Mouse (Mus musculus) mouse embryonic stem cell (cell line): ENCODE data around the gene A930033H14Rik.

Experiments
- in situ Hi-C, 2 experiments: fragments of 300-500 bp; cut with MboI; formaldehyde crosslinking; loops; 1 replicate in 1 of 2; 3 replicates in 1 of 2; pipeline ENCODE4 v1.14.3; 2019 to 2020; ENCODE audit warnings: low sequenced_read_pairs in 2 of 2, low pct_unique_long_range_greater_than_20kb in 1 of 2, mixed read lengths in 1 of 2; ENCODE audit not compliant: unreplicated experiment in 1 of 2

Gene A930033H14Rik

DNA sequence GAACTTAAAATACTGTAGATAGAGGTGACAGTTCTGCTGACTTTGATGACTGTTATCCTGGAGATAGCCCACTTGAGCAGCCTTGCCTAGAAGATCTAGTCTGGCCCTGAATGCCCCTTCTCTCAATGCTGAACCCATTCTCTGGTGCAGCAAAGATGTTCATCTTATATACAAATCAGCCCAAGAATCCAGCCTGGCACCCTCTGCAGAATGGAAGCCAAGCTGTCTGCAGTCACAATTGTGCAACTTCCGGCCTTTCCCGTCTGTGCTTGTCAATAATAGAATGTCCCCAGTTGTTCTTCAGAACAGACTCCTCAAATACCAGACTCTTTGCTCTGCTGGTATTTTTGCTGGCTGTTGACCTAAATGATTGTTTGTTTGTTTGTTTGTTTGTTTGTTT lies 27.6 kb upstream of the A930033H14Rik start:
- in situ Hi-C loops = no loop called here

DNA sequence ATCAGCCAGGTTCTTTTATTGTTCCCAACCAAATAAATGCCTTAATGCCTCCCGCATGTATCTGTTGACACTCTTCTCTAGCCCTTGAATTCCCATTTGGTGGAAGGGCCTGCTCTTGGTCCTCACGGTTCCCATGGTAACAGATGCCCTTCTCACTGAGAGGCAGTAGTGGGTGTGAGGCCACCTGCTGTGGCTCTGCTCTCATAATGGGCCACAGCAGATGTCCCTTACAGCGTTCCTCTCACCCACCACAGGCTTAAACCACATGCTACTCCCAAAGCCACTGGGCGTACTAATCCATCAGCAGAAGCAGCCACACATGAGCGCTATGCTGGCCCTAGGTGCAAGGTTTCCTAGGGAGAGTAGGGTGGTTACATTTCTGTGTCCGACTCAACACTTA lies 25.4 kb upstream of the A930033H14Rik start:
- in situ Hi-C loops = no loop called here

DNA sequence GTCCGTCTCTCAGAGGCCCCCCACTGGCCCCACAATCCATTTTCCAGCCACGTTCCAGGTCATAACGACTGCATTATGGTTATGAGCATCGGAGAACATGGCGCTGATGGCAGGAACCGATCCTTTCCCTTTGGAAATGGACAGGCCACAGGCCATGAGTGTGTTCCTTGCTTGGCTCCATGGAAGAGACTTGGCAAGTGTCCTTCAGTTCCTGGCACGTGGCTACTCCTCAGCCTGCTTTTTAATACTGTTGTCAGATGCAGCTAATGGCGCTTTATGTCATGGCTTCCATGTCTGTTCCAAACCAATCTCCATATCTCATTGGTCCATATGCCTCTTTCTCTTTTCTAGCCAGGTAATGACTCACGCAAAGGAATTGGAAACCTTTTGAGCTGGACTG lies 24.9 kb upstream of the A930033H14Rik start:
- in situ Hi-C loops = no loop called here

DNA sequence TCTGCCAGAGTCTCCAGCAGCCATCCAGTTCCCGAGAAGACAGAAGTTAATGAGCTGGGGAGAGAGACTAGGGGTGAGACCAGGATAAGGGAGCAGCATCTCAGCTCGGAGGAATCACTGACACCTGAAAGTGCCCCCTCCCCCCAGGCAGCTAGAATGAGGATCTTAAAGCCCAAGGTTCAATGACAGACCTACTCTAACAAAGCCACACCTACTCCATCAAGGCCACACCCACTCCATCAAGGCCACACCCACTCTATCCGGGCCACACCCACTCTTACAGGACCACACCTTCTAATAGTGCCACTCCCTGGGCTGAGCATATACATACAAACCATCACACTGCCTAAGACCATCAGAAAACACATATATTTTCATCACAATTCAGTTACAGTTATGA lies 24.3 kb upstream of the A930033H14Rik start:
- in situ Hi-C loops = no loop called here

DNA sequence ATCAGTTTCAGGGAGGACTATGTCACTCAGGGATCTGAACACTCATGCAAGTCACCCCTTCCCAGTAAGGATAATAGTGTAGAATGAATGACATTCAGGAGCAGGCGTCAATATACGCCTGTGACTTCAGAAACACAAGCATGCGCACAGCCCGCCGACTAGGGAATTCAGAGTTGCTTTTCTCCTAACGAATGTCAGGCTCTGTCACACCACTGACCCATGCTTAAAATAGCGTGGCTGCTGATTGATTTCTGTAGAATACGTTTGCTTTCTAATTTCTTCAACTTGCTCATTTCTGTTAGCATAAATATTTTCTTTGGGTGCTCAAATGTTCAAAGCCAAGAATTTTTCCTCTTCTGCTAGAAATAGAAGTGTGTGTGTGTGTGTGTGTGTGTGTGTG lies 13.1 kb upstream of the A930033H14Rik start:
- in situ Hi-C loops = no loop called here

DNA sequence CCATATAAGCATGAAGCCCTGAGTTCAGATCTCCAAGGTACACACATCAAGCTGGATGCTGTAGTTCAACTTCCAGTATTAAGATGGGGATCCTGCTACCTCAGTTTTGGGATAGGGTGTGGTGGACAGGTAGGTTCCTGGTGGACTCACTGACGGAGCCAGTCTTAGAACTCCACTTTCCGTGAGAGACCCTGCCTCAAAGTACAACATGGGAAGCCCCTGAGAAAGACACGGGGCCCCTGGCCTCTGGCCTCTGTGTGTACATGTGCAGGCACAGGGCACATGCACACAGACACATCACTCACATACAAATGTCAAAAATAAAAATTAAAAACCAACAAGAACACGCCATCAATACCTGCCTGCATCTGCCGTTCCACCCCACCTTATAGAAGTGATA lies 12.6 kb upstream of the A930033H14Rik start:
- in situ Hi-C loops = no loop called here

DNA sequence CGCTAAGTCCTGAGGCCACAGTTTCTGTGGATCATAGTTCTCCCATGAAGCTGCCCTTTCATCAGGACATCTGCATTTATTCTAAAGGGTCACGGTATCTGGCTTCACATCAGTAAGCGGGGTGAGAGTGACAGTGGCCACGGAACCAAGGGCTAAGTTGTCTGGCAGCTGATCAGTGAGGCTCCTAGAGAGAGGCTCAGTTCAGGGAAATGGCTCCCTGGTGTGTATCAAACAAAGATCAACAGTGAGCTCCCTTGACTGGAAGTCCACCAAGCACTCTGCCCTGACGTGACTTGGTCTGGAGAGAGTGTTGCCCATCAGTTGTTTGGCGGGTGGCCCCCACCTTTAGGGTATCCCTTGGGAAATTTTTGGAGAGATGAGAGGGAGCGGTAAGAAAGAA lies 11.4 kb upstream of the A930033H14Rik start:
- in situ Hi-C loops = no loop called here

DNA sequence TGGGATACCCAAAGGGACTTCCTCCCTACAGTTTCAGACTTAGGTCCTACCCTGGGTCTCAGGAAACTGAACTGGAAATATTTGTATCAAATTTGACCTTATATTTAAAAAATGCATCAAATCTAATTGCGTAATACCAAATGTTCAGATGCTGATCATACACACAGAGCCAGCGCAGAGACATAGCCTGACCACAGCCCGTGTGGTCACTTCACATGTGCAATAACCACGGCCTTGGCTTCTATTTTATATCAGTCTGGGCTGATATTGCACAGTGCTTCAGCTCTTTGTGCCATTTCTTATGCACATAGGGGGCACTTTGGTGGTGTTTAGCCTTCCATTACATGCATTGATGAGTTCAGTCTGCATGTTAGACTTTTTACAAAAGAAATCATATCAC lies 10.3 kb upstream of the A930033H14Rik start:
- in situ Hi-C loops = no loop called here

DNA sequence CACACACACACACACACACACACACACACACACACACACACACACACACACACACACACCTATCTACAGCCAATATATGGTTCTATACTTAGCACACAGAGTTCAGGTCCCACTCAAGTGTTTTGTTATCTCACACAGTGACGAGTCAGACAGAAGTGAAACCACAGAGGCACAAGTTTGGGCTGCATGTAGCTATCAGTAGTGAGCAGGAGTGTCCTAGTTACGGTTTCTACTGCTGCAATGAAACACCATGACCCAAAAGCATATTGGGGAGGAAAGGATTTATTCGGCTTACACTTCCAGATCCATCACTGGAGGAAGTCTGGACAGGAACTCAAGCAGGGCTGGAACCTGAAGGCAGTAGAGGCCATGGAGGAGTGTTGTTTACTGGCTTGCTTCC lies 9.1 kb upstream of the A930033H14Rik start:
- in situ Hi-C loops = no loop called here

DNA sequence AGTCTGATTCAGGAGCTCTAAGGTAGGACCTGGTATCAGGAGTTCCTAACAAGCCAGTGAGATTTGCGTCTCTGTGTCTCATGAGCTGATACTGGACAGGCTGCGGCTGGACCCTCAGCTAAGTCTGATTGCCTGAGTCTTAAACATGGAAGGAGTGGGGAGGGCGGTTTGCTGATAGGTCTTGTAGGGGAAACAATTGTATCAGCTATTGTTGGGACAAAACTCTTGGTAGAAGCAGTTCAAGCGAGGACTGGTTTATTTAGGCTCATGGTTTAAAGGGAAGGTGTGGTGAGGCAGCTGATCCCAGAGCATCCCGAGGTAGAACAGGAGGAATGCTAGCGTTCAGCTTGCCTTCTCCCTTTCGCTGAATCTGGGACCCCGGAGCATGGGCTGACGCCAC lies 8.2 kb upstream of the A930033H14Rik start:
- in situ Hi-C loops = no loop called here

DNA sequence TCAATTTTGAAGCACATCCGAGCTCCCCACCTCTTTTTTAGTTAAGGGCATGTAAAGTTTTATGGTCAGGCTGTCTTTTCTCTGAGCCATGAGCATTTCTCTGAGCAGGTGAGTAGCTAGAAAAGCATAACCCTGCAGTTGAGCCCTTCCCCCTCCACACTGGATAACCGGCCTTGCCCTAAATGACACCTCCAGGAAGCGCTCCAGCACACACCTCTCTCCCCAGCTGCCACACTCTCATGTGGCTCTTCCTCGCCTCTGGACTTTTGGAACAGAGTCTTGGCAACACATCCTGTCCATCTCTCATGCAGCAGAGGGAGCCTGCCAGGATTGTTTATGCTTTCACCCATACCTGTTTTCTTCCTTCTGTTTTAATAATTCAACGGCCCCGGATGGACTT lies 7.4 kb upstream of the A930033H14Rik start:
- in situ Hi-C loops = no loop called here

DNA sequence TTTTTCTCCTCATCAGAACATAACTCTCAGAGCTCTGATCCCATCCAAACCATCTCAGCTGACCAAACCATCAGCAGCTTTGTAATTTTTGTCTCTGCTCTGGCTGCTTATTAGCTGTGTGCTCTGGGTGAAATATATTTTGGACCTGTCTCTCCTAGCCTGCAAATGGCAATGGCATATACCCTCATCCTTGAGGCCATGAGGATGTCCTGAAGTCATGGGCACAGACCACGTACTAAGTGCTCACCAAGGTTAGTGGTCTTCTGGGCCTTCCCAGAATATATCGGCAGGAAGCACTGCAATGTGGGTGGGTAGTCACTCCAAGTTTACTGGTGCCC lies 6.4 kb upstream of the A930033H14Rik start:
- in situ Hi-C loops = loop anchor here in 1 of 2 experiments (10.0 kb wide), 1 partner anchor 86 kb away; no protein-coding TSS in a partner anchor

DNA sequence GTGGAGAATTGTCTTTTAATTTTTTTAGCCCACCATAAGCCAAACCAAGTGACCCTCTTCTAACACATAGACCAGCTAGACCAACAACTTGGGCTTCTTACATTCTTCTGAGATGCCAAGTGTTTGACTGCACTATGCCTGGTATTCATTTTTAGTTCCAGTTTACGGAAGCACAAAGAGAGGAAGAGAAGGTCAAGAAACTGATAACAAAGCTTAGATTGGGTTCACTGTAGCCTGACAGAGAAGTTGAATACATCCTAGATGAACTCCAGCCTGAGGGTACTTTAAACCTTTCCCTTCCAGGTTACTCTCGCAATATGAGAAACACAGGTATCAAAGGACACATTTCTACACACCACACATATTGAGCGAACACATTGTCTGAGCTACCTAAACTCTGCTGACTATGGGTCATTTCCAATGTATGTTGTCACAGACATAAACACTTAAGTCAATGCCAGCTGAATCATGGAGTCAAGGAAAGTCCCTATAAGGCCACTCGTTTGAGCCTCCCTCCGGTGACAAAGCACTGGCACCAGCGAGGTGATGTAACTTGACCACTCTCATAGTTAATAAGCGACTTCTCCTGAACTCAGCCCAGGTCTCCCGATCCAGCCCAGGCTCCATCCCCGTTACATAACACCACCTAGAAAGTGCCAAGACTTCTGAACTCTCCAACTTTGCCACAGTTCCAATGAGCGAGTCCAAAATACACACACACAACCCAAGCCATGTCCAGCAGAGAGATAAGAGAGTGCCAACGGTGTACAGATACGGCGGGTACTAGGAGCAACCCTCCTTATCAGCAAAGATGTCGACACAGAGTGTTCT lies 5.8 kb upstream of the A930033H14Rik start:
- in situ Hi-C loops = loop anchor here in 1 of 2 experiments (10.0 kb wide), 1 partner anchor 86 kb away; no protein-coding TSS in a partner anchor

DNA sequence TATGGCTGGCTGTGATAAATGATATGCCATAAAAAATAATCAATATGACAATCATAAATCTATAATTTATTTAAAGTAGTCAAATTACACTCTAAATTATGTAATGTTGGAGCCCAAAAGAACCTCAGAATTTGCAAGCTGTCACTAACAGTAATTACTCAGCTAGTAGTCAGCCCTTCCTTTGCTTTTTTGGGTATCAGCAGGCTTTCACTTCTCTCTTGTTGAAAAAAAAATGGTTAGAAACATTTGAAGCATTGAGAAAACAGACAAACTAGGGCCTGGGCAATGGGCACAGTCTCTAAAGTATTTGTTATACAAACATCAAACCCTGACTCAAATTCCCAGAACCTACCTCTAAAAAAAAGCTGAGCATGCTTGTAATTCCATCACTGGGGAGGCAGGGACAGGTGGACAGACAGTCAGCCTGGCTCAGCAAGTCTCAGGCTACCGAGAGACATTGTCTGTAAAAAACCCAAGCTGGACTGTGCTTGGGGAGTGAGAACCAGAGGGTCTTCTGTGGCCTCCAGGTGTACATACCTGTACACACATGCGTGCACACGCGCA lies 4.3 kb upstream of the A930033H14Rik start:
- in situ Hi-C loops = loop anchor here in 1 of 2 experiments (10.0 kb wide), 1 partner anchor 88 kb away; no protein-coding TSS in a partner anchor

DNA sequence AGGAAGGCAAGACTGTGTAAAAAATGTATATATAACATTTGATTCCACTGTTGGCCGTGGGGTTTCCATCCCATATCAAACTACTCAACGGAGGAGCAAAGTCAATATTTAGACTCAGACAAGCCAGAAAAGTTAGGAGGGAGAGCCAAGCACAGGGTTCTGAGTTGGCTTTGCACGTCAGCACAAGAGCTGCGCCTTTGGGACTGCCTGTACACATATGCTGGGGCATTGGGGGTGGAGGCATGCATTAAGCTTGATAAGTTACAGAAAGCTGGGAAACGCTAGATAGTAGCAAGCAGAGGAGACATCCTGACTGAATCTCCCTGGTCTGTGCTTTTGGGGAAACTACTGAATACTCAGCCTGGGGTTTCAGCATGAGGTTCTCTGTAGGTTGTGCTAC lies 1.1 kb upstream of the A930033H14Rik start:
- in situ Hi-C loops = loop anchor here in 1 of 2 experiments (10.0 kb wide), 1 partner anchor 91 kb away; no protein-coding TSS in a partner anchor

DNA sequence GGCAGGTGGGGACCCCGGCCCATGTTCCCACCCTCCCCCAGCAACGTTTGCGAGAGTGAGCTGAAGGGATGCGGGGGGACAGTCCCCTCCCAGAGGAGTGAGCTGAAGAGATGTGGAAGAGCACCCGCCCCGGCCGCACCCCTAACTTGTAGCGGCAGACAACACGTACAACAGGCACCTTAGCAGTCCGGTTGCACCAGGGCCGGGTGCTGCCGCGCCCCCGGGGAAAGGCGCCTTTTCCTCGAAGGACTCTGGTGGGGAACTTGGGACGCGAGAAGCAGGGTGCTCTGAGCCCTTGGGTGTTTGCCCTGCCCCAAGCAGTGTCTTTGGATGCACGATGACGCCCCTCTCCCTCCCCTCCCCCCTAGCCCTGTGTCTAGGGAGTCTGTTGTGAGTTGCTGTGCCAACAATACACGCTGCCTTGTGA lies 566 bp upstream of the A930033H14Rik start:
- in situ Hi-C loops = loop anchor here in 1 of 2 experiments (10.0 kb wide), 1 partner anchor 91 kb away; no protein-coding TSS in a partner anchor

DNA sequence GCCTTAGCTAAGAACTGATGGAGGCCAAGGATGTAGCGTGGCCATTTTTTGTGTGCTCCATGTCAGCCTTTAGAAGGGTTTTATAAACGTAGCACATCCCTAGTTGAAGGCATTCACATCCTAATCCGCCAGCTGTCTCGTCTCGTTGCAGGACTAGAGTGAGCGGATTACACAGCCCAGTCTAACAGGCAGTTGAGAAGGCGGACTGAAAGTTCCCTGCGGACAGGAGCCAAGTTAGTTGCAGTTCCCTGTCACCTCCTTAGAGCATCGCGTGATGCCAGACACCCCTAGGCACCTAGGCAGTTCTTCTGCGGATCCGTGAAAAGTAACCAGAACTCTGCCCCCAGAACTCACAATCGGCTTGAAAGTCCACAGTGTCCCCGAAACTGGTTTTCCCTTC lies 922 bp downstream of the A930033H14Rik start:
- in situ Hi-C loops = loop anchor here in 1 of 2 experiments (10.0 kb wide), 1 partner anchor 93 kb away; no protein-coding TSS in a partner anchor

DNA sequence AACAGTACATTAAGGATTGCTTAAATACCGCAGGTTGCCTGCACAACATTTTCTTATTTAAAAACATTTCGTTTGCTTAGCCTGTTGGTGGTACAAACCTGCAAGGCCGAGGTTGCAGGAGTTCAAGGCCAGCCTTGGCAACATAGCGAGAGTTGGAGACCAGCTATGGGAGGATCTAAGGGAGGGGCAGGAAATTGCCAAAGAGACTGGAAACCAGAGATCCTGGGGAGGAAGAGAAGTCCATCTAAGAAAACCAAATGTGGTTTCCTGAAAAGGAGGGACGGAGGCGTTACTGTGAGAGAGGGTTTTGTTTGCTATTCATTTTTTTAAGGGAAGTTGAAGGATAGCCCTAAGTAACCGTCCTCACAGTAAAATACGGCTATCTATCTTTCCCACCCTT lies 1.3 kb downstream of the A930033H14Rik start:
- in situ Hi-C loops = loop anchor here in 1 of 2 experiments (10.0 kb wide), 1 partner anchor 93 kb away; no protein-coding TSS in a partner anchor

DNA sequence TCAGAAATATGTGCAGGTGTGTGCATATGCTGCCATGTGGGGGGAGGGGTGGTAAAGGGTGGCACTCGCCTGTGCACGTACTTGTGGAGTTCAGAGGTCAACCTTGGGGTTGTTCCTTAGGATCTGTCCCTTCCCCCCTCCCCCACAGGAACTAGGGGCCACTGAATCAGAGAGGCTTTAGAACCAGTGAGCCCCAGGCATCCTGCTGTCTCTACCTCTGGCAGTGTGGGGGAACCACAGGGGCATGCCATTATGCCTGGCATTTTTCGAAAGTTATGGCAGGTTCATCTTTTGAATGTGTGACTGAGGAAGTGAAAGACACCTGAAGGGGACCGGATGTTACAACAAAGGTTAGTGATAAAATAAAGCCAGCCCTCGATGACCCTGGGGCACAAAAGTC lies 2.2 kb downstream of the A930033H14Rik start:
- in situ Hi-C loops = loop anchor here in 1 of 2 experiments (10.0 kb wide), 1 partner anchor 94 kb away; no protein-coding TSS in a partner anchor
